Mouse (Mus musculus) olfactory bulb, adult 2 months (tissue): Measurements from ENCODE around the gene Rnf187. TPM values are rescaled to one million over a fixed set of nuclear protein-coding genes. Genes with fewer than 3 reads are reported as not detected.

Experiments used
- H3K27ac ChIP-seq: fragments of 200-500 bp; 2 replicates; pipeline ENCODE4 v1.5.1; 2012; ENCODE audit warnings: low read depth, low read length; ENCODE audit not compliant: insufficient read depth
- H3K4me1 ChIP-seq: fragments of 200-500 bp; 2 replicates; pipeline ENCODE4 v1.6.1; 2012; ENCODE audit warnings: low read length; ENCODE audit not compliant: control insufficient read depth, insufficient read depth
- H3K4me3 ChIP-seq: fragments of 200-500 bp; 2 replicates; pipeline ENCODE4 v1.5.1; 2012; ENCODE audit warnings: mild to moderate bottlenecking, low read depth, low read length, moderate library complexity; ENCODE audit not compliant: insufficient read depth
- CTCF ChIP-seq: fragments of 200-500 bp; IDR thresholded peaks from 2 replicates; pipeline ENCODE4 v1.5.1; 2012; ENCODE audit warnings: low read depth, mild to moderate bottlenecking, low read length, moderate library complexity; ENCODE audit not compliant: insufficient read depth
- POLR2A ChIP-seq: fragments of 200-500 bp; IDR thresholded peaks from 2 replicates; pipeline ENCODE4 v1.6.1; 2012; ENCODE audit warnings: mild to moderate bottlenecking, low read depth, low read length, moderate library complexity; ENCODE audit not compliant: insufficient read depth
- WGBS: fragments of 180-500 bp; shearing (Covaris S2); methylation state at CpG from one replicate; pipeline ENCODE4 v1.1.7; 2018; 5-methylcytosine and 5-hydroxymethylcytosine counted together
- polyA plus RNA-seq: library from polyadenylated mRNA; stranded (reverse); fragments of >200 nt; gene quantifications from 2 replicates; pipeline ENCODE4 v1.2.4, GENCODE M21; 2012; ENCODE audit warnings: low replicate concordance; ENCODE audit not compliant: missing spikeins, insufficient read depth, insufficient read length

Rnf187 gene
- polyA plus RNA-seq, 1 experiment = not detected

- Histone ChIP-seq H3K4me1 (peaks cover 12% of the 10 kb centered on the region), H3K27ac (no peak within 1 kb of the TSS), H3K4me3 (no peak within 1 kb of the TSS)
- WGBS = 86% methylated on average over 12 of the region's 12 CpGs
- TF ChIP-seq POLR2A (no peak), CTCF (no peak)
Measured at GRCm38 (mm10) chr11:58917745-58918366, 20.9 kb downstream of the Rnf187 start, which contains the start of gene Btnl10. Btnl10 (plus strand) TSS chr11:58917908.

DNA sequence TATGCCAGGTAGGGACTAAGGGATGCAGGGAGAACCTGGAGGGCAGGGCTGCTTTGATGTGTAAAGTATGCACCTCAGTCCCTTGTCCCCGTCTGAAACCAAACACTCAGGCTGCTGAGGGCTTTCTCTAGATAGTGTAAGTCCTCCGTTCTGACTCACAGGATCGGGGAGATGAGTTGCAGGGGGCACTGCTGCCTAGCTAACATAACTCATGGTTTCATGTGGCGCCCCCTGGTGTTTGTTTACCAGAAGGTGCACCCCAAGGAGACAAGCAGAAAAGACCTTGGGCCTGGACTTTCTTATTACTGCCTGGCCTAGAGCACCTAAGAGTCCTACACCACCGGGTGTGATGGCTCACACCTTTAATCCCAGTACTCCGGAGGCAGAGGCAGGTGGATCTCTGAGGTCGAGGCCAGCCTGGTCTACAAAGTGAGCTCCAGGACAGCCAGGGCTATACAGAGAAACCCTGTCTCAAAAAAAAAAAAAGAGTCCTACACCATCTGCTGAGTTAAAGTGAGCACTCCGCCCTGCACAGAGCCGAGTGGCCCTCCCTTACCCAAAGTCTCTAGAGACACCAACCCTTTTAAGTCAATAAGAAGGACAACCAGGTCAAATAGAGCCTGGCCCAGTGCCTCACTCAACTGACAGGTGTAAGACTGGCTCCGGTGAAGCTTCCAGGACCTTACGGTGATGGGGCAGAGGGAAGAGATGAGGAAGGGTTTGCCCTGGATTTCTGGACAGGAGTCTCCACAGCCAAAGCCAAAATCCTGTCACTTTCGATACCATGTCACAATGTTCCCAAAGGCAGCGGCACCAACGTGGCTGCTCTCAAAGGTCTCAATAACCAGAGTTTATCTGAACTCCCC, 21.6 kb downstream of the Rnf187 start:
- H3K27ac ChIP-seq = no peak overlapping the region
- H3K4me3 ChIP-seq = no peak overlapping the region
- TF ChIP-seq CTCF (peak; percentile 41; the same call in 1 of the 2 replicates), POLR2A (no peak)
- WGBS = 54% methylated on average over 14 of the region's 14 CpGs
- peaks cover 12% of the 10 kb centered on the region for H3K4me1 ChIP-seq

DNA sequence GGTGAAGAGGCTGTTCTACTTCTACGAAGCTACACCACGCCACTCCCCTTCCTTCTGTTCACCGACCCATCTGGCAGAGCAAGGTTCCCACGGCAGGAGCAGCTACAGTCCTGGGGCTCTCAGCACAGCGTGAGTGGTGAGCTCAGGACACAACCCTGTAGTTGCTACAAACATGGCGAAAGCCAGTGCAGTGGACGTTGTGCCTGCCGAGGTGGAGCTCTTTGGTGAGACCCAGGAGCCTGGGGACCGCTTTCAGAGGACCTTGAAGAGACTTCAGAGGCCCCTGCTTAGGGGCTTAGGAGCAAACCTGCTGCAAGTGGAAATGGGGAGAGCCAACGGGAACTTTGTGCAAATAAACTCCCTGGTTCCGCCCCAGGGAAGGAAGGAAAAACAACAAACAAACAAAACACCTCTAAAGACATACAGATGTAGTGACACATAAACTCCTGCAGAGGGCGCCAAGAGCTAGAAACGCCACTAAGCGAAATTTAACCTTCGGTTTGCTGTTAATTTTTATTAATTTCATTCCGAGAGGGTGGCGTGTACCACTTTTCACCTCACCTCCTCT, 24.2 kb downstream of the Rnf187 start:
- H3K4me3 ChIP-seq = peak overlapping the region; percentile 41
- TF ChIP-seq POLR2A (no peak), CTCF (peak; percentile 33; the same call in 1 of the 2 replicates)
- H3K4me1 ChIP-seq = peaks cover 12% of the 10 kb centered on the region
- WGBS = 11% methylated on average over 17 of the region's 17 CpGs
- H3K27ac ChIP-seq = no peak overlapping the region

DNA sequence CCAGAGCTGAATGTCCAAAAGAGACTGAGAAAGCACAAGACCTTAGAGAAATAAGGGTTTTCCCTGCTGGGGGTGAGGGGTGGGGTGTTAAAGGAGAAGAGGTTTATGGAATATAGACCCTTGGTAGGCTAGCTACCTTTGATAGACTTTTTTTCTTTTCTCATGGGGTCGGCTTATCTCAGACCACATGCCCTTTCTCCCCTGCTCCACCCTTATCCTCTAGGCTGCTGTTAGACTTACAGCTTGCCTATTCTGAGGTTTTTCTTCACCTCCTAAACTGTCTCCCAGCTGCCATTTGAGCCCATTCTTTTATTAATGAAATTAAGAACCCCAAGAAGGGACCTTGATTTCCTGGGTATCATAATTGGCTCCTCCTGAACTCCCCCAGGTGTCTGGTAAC, 24.9 kb downstream of the Rnf187 start:
- TF ChIP-seq POLR2A (no peak), CTCF (no peak)
- Histone ChIP-seq H3K27ac (no peak overlapping the region), H3K4me1 (peaks cover 12% of the 10 kb centered on the region), H3K4me3 (no peak overlapping the region)
- 93% methylated on average over 1 of the region's 1 CpGs for WGBS

DNA sequence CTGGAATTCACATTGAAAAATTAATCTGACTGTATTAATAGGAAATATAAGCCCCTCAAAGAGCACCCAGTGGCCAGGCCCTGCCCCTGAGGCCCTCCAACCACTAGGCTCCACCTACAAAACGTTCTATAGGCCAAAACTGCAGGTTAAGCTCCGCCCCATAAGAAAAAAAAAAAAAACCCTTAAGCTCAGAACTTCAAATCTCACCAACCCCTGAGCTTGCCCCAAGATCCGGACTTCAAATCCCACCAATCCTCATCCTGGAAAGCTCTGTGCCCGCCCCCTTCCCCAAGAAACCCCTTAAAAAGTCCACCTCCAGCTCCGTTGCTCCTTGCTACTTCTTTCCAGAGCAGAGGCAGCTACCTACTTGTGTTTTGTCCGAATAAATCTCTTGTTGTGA, 33.9 kb downstream of the Rnf187 start:
- WGBS = 45% methylated on average over 6 of the region's 6 CpGs
- Histone ChIP-seq H3K4me3 (no peak overlapping the region), H3K4me1 (peaks cover 7% of the 10 kb centered on the region), H3K27ac (no peak overlapping the region)
- TF ChIP-seq POLR2A (no peak), CTCF (no peak)

DNA sequence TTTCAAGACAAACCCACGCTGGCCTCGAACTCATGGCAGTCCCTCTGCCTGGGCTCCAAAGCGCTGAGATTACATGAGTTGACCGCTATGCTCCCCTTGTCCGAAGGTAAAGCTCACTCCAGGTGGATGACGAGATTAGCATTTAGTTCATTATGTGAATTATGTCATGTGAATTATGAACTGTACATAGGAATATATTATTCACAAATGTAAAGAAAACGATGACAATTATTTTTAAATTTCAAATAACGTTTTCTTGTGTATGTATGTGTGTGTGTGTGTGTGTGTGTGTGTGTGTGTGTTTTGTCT, 34.4 kb downstream of the Rnf187 start:
- peaks cover 7% of the 10 kb centered on the region for H3K4me1 ChIP-seq
- TF ChIP-seq CTCF (no peak), POLR2A (no peak)
- 0 out of 2 replicates have a peak overlapping the region, but pooled peaks have one; percentile 42 for H3K27ac ChIP-seq
- whole genome bisulfite sequencing = 2% methylated on average over 8 of the region's 8 CpGs
- H3K4me3 ChIP-seq = peak overlapping the region; percentile 74

DNA sequence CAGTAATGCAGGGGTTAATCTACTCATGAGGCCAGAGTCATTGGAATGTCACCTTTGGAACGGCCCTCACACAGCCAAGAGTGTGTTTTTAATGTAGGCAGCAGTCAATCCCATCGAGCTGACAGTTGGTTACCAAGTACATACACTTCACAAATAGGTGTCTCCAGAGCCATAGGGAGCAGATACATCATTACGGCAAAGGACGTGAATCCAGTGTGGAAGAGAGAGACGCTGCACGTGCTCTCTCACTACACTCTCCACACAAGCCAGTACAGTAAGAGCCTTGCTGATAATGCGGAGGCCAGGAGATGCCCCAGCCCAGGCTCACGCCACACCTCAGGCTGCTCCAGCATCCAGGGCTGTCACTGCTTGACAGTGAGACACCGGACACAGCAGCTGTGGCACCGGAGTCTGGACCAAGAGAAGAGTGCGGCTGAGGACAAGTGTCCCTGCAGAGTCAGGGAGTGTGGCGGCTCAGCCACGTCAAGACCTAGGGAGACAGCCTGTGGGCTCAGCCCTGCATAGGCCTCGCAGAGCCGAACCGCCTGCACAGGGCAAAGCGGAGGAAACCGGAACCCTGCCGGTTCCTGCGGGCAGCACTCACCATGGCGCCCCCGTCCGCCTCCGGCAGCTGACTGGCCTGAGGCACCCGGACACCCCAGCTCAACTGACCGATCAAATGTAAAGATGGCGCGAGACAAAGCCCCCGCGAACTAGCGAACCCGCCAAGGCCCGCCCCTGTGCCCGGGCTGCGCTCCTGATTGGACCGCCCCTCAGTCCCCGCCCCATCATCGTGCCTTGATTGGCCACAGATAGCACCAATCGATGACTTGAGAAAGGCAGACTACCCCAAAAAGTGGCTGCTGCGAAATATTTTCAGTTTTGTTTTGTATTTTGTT, 35.0 kb downstream of the Rnf187 start, which contains the start of gene Zfp39:
TSS of gene Zfp39 (minus strand) at position 715 of the 899 bp plus-strand sequence.
- H3K4me3 ChIP-seq = peak within 1 kb of the TSS; percentile 74
- H3K4me1 ChIP-seq = peaks cover 7% of the 10 kb centered on the region
- peak within 1 kb of the TSS; percentile 60 for H3K27ac ChIP-seq
- TF ChIP-seq CTCF (no peak), POLR2A (peak; percentile 76)
- WGBS = 1% methylated on average over 40 of the region's 40 CpGs

DNA sequence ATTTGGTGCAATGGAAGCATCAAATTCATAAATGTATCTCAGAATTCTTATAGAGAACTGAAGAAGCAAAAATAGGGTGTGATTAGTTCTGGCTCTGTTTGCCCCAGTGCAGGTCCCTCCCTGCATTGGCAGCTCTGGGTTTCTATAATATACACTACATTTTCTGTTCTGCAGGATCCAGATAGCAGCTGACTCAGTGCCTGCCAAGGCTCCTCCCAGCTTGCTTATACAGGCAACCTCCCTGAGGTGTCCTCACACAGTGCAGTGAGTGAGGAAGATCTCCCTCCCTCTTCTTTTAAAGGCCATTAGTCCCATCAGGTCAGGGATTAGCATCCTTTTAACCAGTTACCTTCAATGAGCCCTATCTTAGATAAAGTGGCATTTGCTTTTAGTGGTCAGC, 37.6 kb downstream of the Rnf187 start:
- Histone ChIP-seq H3K27ac (no peak overlapping the region), H3K4me1 (peaks cover 9% of the 10 kb centered on the region), H3K4me3 (no peak overlapping the region)
- no peak for TF ChIP-seq CTCF
- no peak for TF ChIP-seq POLR2A
